8 mouse cellular contexts compared by ENCODE assay signal in genomic region chr2:36104956-36105741, GRCm38 (mm10). TPM values are rescaled to one million over a fixed set of nuclear protein-coding genes. Genes with fewer than 3 reads are reported as not detected.
A peak's percentile ranks its signal among the peaks of the same experiment; 100 is the strongest.
DNase-seq lines count a peak whose midpoint lies in the region; ATAC-seq lines count a peak whose summit lies in the region.

Lhx6 (minus strand) TSS chr2:36105408.

- peak within 1 kb of the TSS; percentile 37 for H3K9ac ChIP-seq in forebrain, embryonic 11.5 days (ENCODE audit: low read length)
- no peak within 1 kb of the TSS for H3K9ac ChIP-seq in intestine, embryonic 14.5 days (ENCODE audit: low read length)

- H3K4me2 ChIP-seq in forebrain, embryonic 11.5 days (ENCODE audit: low read depth, low read length, severe bottlenecking) = peak within 1 kb of the TSS; percentile 61
- H3K4me2 ChIP-seq in intestine, embryonic 14.5 days (ENCODE audit: low read length) = peak within 1 kb of the TSS; percentile 56

- H3K4me3 ChIP-seq in forebrain, embryonic 11.5 days (ENCODE audit: low read depth, low read length) = peak within 1 kb of the TSS; percentile 35
- peak within 1 kb of the TSS; percentile 32 for H3K4me3 ChIP-seq in intestine, embryonic 14.5 days (ENCODE audit: low read depth, low read length)

- H3K4me1 ChIP-seq in forebrain, embryonic 11.5 days (replicated peaks; ENCODE audit: control insufficient read depth, insufficient read depth, low read length) = peaks cover 19% of the 10 kb centered on the region; the same call in 1 of the 2 replicates
- peaks cover 6% of the 10 kb centered on the region for H3K4me1 ChIP-seq in intestine, embryonic 14.5 days (replicated peaks; ENCODE audit: control insufficient read depth, insufficient read depth, low read length)

- H3K9me3 ChIP-seq in forebrain, embryonic 11.5 days (ENCODE audit: control insufficient read depth, low read length) = no peaks in the 10 kb centered on the region
- H3K9me3 ChIP-seq in intestine, embryonic 14.5 days (ENCODE audit: control insufficient read depth, low read length) = no peaks in the 10 kb centered on the region

- peak within 1 kb of the TSS; percentile 37; the same call in 1 of the 2 replicates for H3K27ac ChIP-seq in forebrain, embryonic 11.5 days (ENCODE audit: low read depth, low read length)
- no peak within 1 kb of the TSS for H3K27ac ChIP-seq in intestine, embryonic 14.5 days (ENCODE audit: low read depth)

- H3K36me3 ChIP-seq in forebrain, embryonic 11.5 days (ENCODE audit: control insufficient read depth, insufficient read depth, low read length) = no peaks in the 10 kb centered on the region
- no peaks in the 10 kb centered on the region for H3K36me3 ChIP-seq in intestine, embryonic 14.5 days (ENCODE audit: control insufficient read depth, insufficient read depth, low read length)

- peaks cover 89% of the 10 kb centered on the region for H3K27me3 ChIP-seq in forebrain, embryonic 11.5 days (ENCODE audit: control insufficient read depth, insufficient read depth, low read length)
- H3K27me3 ChIP-seq in intestine, embryonic 14.5 days (replicated peaks; ENCODE audit: control insufficient read depth, insufficient read depth, low read length) = peaks cover 99% of the 10 kb centered on the region

- WGBS in forebrain, embryonic 11.5 days = under 1% methylated on average over 57 of the region's 58 CpGs
- WGBS in intestine, embryonic 14.5 days = 1% methylated on average over 50 of the region's 58 CpGs

- peak; percentile 55; the same call in 1 of the 2 replicates for ATAC-seq in forebrain, embryonic 11.5 days (replicated peaks; ENCODE audit: low FRiP score)
- ATAC-seq in intestine, embryonic 14.5 days (replicated peaks; ENCODE audit: low FRiP score, low TSS enrichment, low read depth) = no peak

- peak; percentile 25 to 69 for DNase-seq in adrenal gland, adult (ENCODE audit: inconsistent age in 2 of 2, low spot score in 1 of 2)
- DNase-seq in adrenal gland, adult 18-20 months (ENCODE audit: low spot score in 2 of 2) = no peak
- peak; percentile 62 for DNase-seq in 3T3-L1 (ENCODE audit: low read depth, low spot score)
- peak; percentile 65 for DNase-seq in forebrain, embryonic 11.5 days (ENCODE audit: low spot score)
- peak; percentile 63 for DNase-seq in intestine, embryonic 14.5 days (ENCODE audit: low spot score)
- peak; percentile 40 for DNase-seq in lung, postnatal 10 days
- DNase-seq in cerebellum, postnatal 36 days = no peak
- no peak for DNase-seq in c-Kit-positive CD71-positive TER-119-positive erythroid progenitor cells, embryonic 14.5 days (ENCODE audit: low spot score)

RNA-seq across cellular contexts. Expression of gene Lhx6, which starts in this region (rescaled TPM):
- total RNA-seq in adrenal gland, adult 18-20 months (2021) = 1 to 10 TPM in 1 of 2 experiments, under 1 TPM in 1; 0.76 to 1.5 TPM
- polyA plus RNA-seq in forebrain, embryonic 11.5 days (2014; fragmentation: Nextera tagmentation; extraction: Ambion mirVana) = 10.6 and 19.0 TPM in 2 replicates
- 1.5 and 2.0 TPM in 2 replicates for polyA plus RNA-seq in intestine, embryonic 14.5 days (2014; fragmentation: Nextera tagmentation; extraction: Ambion mirVana)

Comparison
In these comparisons a context has a peak if more than half of its experiments do, and no peak if none do; other contexts are left out.
1. DNase-seq: peak in adrenal gland, adult (2 of 2), 3T3-L1 (single experiment), forebrain, embryonic 11.5 days (single experiment), intestine, embryonic 14.5 days (single experiment) and lung, postnatal 10 days (single experiment); none in adrenal gland, adult 18-20 months (0 of 2), cerebellum, postnatal 36 days (0 of 2) and c-Kit-positive CD71-positive TER-119-positive erythroid progenitor cells, embryonic 14.5 days (single experiment).